Mouse (Mus musculus): ENCODE results near the gene Camta2. TPM values are rescaled to one million over a fixed set of nuclear protein-coding genes. Genes with fewer than 3 reads are reported as not detected.

Camta2 gene
- 7.4 and 9.1 TPM in 2 replicates for polyA plus RNA-seq (2016; fragmentation: Nextera tagmentation; extraction: Ambion mirVana)

DNA sequence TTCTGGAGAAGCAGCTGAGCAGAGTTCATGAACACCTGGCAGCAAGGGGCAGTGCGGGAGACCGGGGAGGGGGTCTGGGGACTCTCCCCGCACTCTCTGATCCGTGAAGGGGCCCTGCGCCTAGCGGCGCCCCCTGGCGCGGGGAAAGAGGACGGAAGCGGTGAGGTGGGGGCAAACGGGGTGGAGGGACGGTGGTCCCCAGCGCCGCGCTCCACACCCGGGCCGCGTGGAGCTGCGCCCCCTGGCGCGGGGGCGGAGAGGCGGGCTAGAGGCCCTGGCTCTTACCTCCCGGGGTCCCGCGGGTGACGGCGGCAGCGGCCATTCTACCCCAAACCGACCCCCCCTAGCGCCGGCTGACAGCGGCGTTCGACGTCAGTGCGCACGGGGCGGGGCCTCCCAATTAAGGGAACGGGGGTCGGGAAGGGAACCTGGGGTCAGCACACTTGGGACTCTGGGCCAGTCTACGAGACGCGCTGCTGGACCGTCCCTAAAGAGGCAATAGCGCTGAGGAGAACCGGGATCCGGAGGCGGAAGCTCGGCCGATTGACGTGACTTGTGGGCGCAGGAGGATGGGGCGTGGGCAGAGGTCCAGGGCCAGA, at the start of gene Camta2:
TSS of gene Camta2 (minus strand) at position 505 of the 599 bp plus-strand sequence.
- peak within 1 kb of the TSS; percentile 92 for H3K4me3 ChIP-seq

DNA sequence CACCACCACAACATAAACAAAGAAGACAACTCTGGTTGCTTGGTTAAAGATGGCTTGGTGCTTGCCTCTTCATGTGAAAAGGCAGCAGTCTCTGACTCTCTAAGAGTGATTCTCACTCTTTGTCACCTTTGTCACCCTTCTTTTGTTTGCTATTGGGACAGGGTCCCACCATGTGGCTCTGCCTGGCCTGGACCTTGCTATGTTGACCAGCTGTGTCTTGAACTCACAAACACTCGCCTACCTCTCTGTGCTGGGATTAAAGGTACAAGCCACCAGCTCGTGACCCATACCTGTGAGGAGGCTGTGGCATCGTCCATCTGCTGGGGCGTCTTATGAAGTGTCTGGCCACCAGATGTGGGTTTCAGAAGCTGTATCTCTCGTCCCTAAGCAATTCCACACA, 45.4 kb upstream of the Camta2 start:
- H3K27me3 ChIP-seq (ENCODE audit: poor library complexity, severe bottlenecking), result no peaks in the 10 kb centered on the region
- H3K4me1 ChIP-seq, result no peaks in the 10 kb centered on the region
- no peaks in the 10 kb centered on the region for H3K9me3 ChIP-seq
- H3K27ac ChIP-seq, result no peak overlapping the region
- 63% methylated on average over 5 of the region's 5 CpGs for WGBS
- H3K36me3 ChIP-seq (replicated peaks), result peaks cover 13% of the 10 kb centered on the region
- H3K4me3 ChIP-seq, result no peak overlapping the region
- DNase-seq (ENCODE audit: extremely low spot score, low spot score), result no peak

More for the DNA sequence above, at the start of gene Camta2:
- WGBS, result under 1% methylated on average over 55 of the region's 55 CpGs
- peaks cover 44% of the 10 kb centered on the region for H3K4me1 ChIP-seq
- H3K9me3 ChIP-seq, result no peaks in the 10 kb centered on the region
- peaks cover 30% of the 10 kb centered on the region for H3K36me3 ChIP-seq (replicated peaks)
- H3K27ac ChIP-seq, result peak within 1 kb of the TSS; percentile 92
- peak; percentile 84 for DNase-seq (ENCODE audit: extremely low spot score, low spot score)
- no peaks in the 10 kb centered on the region; the same call in 1 of the 2 replicates for H3K27me3 ChIP-seq (ENCODE audit: poor library complexity, severe bottlenecking)

DNA sequence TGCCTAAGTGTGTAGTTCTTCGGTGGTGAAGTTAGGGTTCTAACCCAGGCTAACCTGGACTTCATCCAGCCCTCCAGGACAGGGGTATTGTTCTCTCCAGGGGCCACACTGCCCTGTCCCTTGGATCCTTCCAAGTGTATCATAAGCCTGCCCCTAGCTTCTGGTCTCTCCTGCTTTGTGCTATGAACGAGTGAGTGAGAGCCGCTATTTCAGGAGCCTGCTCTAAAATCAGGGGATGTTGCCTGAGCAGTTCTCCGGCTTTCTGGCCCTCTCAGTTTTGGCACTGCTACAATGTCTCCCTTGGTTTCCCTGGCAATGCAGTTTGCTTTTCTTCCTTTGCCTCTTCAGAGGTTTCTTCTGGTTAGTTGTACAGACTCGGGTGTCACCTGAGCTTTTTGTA, 43.3 kb upstream of the Camta2 start:
- no peak overlapping the region for H3K4me3 ChIP-seq
- WGBS, result 84% methylated on average over 5 of the region's 5 CpGs

DNA sequence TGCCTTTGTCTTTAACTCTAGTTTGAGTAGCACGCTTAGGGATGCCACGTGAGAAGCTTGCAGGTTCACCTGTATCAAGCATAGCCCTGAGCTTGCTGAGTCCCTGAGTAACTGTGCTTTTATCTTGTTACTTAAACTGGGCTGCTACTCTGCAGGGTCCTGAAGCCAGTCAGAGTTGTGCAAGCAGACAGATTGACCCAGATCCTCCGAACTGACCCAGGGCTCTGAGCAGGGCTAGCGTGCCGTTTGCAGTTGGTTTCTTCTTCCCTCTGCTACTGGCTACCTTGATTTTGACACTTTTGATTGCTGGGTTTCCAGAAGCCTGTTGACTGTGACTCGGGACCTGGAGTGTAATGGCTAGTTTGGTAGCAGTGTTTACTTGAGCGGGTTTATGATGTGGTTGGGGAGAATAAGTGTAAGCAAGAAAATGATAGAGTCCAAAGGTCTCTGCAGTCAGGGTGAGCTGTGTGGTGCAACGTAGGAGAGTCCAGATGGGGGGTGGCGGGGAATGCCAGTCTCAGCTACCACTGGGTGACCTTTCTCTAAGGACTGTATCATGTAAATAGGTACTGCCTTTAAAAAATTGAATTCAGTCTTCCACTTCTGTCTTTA, 42.6 kb upstream of the Camta2 start:
- Histone ChIP-seq H3K4me3 (no peak overlapping the region), H3K4me1 (no peaks in the 10 kb centered on the region), H3K9me3 (no peaks in the 10 kb centered on the region), H3K36me3 (replicated peaks) (peaks cover 41% of the 10 kb centered on the region), H3K27me3 (ENCODE audit: poor library complexity, severe bottlenecking) (no peaks in the 10 kb centered on the region), H3K27ac (no peak overlapping the region)
- WGBS, result 85% methylated on average over 9 of the region's 9 CpGs
- DNase-seq (ENCODE audit: extremely low spot score, low spot score), result no peak

More for the DNA sequence above, 43.3 kb upstream of the Camta2 start:
- H3K4me1 ChIP-seq, result no peaks in the 10 kb centered on the region
- H3K27ac ChIP-seq, result no peak overlapping the region
- H3K27me3 ChIP-seq (ENCODE audit: poor library complexity, severe bottlenecking), result no peaks in the 10 kb centered on the region
- H3K9me3 ChIP-seq, result no peaks in the 10 kb centered on the region
- DNase-seq (ENCODE audit: extremely low spot score, low spot score), result no peak
- peaks cover 34% of the 10 kb centered on the region for H3K36me3 ChIP-seq (replicated peaks)

- Histone ChIP-seq H3K9me3 (no peaks in the 10 kb centered on the region), H3K36me3 (replicated peaks) (peaks cover 71% of the 10 kb centered on the region), H3K4me3 (no peak overlapping the region), H3K4me1 (no peaks in the 10 kb centered on the region), H3K27me3 (ENCODE audit: poor library complexity, severe bottlenecking) (no peaks in the 10 kb centered on the region), H3K27ac (no peak overlapping the region)
- WGBS, result 88% methylated on average over 5 of the region's 5 CpGs
- no peak for DNase-seq (ENCODE audit: extremely low spot score, low spot score)
Measured at GRCm38 (mm10) chr11:70727385-70727784, 39.5 kb upstream of the Camta2 start.

DNA sequence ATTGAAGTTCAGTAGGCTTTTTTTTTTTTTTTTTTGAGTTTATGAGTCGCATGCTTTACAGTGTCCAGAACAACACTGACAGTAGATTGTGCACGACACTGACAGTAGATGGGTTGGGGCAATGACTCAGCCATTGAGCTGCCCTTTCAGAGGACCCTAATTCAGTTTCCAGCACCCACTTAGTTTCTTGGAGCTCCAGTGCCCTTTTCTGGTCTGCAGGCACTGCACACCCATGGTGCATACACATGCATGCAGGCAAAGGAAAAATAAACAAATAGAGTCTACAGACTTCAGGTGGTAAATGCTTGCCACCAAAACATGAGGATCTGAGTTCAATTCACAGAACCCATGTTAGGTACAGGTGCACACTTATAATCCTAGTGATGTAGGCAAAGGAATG, 38.7 kb upstream of the Camta2 start:
- no peaks in the 10 kb centered on the region for H3K27me3 ChIP-seq (ENCODE audit: poor library complexity, severe bottlenecking)
- no peak overlapping the region for H3K4me3 ChIP-seq
- H3K27ac ChIP-seq, result no peak overlapping the region
- 98% methylated on average over 2 of the region's 2 CpGs for WGBS
- H3K4me1 ChIP-seq, result no peaks in the 10 kb centered on the region
- H3K36me3 ChIP-seq (replicated peaks), result peaks cover 79% of the 10 kb centered on the region
- H3K9me3 ChIP-seq, result no peaks in the 10 kb centered on the region
- no peak for DNase-seq (ENCODE audit: extremely low spot score, low spot score)

GRCm38 (mm10) chr11:70724706-70725105, 36.8 kb upstream of the Camta2 start:
- no peaks in the 10 kb centered on the region for H3K4me1 ChIP-seq

GRCm38 (mm10) chr11:70721072-70721471, 33.2 kb upstream of the Camta2 start:
- H3K36me3 ChIP-seq (replicated peaks), result peaks cover 99% of the 10 kb centered on the region

More at GRCm38 (mm10) chr11:70724706-70725105, 36.8 kb upstream of the Camta2 start:
- Histone ChIP-seq H3K4me3 (no peak overlapping the region), H3K36me3 (replicated peaks) (peaks cover 96% of the 10 kb centered on the region), H3K9me3 (no peaks in the 10 kb centered on the region), H3K27me3 (ENCODE audit: poor library complexity, severe bottlenecking) (no peaks in the 10 kb centered on the region), H3K27ac (no peak overlapping the region)
- WGBS, result 93% methylated on average over 9 of the region's 9 CpGs
- DNase-seq (ENCODE audit: extremely low spot score, low spot score), result no peak

GRCm38 (mm10) chr11:70720567-70720966, 32.7 kb upstream of the Camta2 start:
- no peaks in the 10 kb centered on the region for H3K4me1 ChIP-seq
- no peaks in the 10 kb centered on the region for H3K27me3 ChIP-seq (ENCODE audit: poor library complexity, severe bottlenecking)
- H3K36me3 ChIP-seq (replicated peaks), result peaks cover 98% of the 10 kb centered on the region
- 93% methylated on average over 3 of the region's 3 CpGs for WGBS
- DNase-seq (ENCODE audit: extremely low spot score, low spot score), result no peak
- H3K4me3 ChIP-seq, result no peak overlapping the region
- H3K9me3 ChIP-seq, result no peaks in the 10 kb centered on the region
- H3K27ac ChIP-seq, result no peak overlapping the region

More at GRCm38 (mm10) chr11:70721072-70721471, 33.2 kb upstream of the Camta2 start:
- 96% methylated on average over 3 of the region's 3 CpGs for WGBS
- Histone ChIP-seq H3K27me3 (ENCODE audit: poor library complexity, severe bottlenecking) (no peaks in the 10 kb centered on the region), H3K4me3 (no peak overlapping the region), H3K27ac (no peak overlapping the region), H3K9me3 (no peaks in the 10 kb centered on the region), H3K4me1 (no peaks in the 10 kb centered on the region)
- DNase-seq (ENCODE audit: extremely low spot score, low spot score), result no peak

DNA sequence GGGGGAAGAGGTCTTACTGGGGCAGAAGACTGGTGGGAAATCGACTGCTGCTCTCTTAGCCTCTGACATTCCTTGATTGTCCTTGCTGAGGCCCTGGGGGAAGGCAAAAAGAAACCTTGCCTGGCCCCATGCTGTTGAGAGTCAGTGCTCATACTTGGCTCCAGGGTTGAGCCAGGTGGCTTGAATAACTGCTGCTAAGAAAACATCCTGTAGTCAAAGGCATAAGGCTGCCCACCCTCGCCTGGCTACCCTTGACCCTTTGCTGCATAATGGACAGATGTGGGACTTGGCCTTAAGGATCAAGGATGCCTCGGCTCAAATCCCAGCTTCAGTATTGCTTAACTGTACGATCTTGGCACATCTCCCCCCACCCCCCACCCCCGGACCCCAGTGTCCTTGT, 30.6 kb upstream of the Camta2 start:
- Histone ChIP-seq H3K4me3 (no peak overlapping the region), H3K9me3 (no peaks in the 10 kb centered on the region), H3K4me1 (no peaks in the 10 kb centered on the region), H3K27me3 (ENCODE audit: poor library complexity, severe bottlenecking) (no peaks in the 10 kb centered on the region), H3K36me3 (replicated peaks) (peaks cover 88% of the 10 kb centered on the region), H3K27ac (no peak overlapping the region)
- 79% methylated on average over 5 of the region's 5 CpGs for WGBS
- no peak for DNase-seq (ENCODE audit: extremely low spot score, low spot score)

GRCm38 (mm10) chr11:70715832-70716231, 27.9 kb upstream of the Camta2 start:
- Histone ChIP-seq H3K4me3 (no peak overlapping the region), H3K9me3 (no peaks in the 10 kb centered on the region), H3K4me1 (no peaks in the 10 kb centered on the region), H3K36me3 (replicated peaks) (peaks cover 87% of the 10 kb centered on the region), H3K27ac (no peak overlapping the region), H3K27me3 (ENCODE audit: poor library complexity, severe bottlenecking) (no peaks in the 10 kb centered on the region)
- DNase-seq (ENCODE audit: extremely low spot score, low spot score), result no peak
- 95% methylated on average over 6 of the region's 6 CpGs for WGBS

DNA sequence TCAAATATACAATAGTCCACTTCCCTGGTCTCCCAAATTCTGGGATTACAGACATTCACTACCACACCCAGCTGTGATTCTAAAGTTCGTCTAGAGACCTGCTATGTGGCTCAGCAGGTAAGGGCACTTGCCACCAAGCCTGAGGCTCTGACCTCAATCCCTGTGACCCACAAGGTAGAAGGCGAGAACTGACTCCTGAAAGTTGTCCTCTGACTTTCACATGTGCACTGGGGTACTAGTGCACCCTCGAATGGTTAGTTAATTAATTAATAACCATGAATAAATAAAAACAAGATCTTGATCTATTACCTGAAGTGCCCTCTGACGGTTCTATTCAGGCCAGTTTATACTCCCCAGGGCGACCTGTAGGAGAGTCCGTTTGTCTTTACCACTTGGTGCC, 25.3 kb upstream of the Camta2 start:
- Histone ChIP-seq H3K27me3 (ENCODE audit: poor library complexity, severe bottlenecking) (no peaks in the 10 kb centered on the region), H3K27ac (no peak overlapping the region), H3K4me1 (no peaks in the 10 kb centered on the region), H3K9me3 (no peaks in the 10 kb centered on the region), H3K4me3 (no peak overlapping the region), H3K36me3 (replicated peaks) (peaks cover 87% of the 10 kb centered on the region)
- DNase-seq (ENCODE audit: extremely low spot score, low spot score), result no peak
- 87% methylated on average over 6 of the region's 6 CpGs for WGBS

GRCm38 (mm10) chr11:70711026-70711425, 23.1 kb upstream of the Camta2 start:
- 95% methylated on average over 10 of the region's 10 CpGs for WGBS

More at GRCm38 (mm10) chr11:70711026-70711425, 23.1 kb upstream of the Camta2 start:
- Histone ChIP-seq H3K9me3 (no peaks in the 10 kb centered on the region), H3K36me3 (replicated peaks) (peaks cover 87% of the 10 kb centered on the region), H3K4me3 (no peak overlapping the region), H3K27ac (no peak overlapping the region), H3K4me1 (no peaks in the 10 kb centered on the region), H3K27me3 (ENCODE audit: poor library complexity, severe bottlenecking) (no peaks in the 10 kb centered on the region)
- DNase-seq (ENCODE audit: extremely low spot score, low spot score), result no peak

Measured in forebrain, embryonic 10.5 days (tissue).